Mouse (Mus musculus) lung, adult 2 months (tissue): Measurements from ENCODE around the gene Camkk1. TPM values are rescaled to one million over a fixed set of nuclear protein-coding genes. Genes with fewer than 3 reads are reported as not detected.

Source experiments
- DNase-seq: peaks from one replicate; pipeline ENCODE4 v3.0.0; 2022
- H3K4me1 ChIP-seq: fragments of 200-500 bp; 2 replicates; pipeline ENCODE4 v1.6.1; 2011; ENCODE audit warnings: low read length; ENCODE audit not compliant: control insufficient read depth, insufficient read depth
- H3K4me3 ChIP-seq: fragments of 200-500 bp; replicated peaks from 2 replicates; pipeline ENCODE3; 2011; ENCODE audit warnings: low read depth, mild to moderate bottlenecking, control low read depth, low read length; ENCODE audit errors: extremely low read depth
- CTCF ChIP-seq: fragments of 200-500 bp; IDR thresholded peaks from 2 replicates; pipeline ENCODE4 v1.5.1; 2011; ENCODE audit warnings: mild to moderate bottlenecking, low read length, control low read depth; ENCODE audit not compliant: insufficient read depth
- POLR2A ChIP-seq: fragments of 200-500 bp; IDR thresholded peaks from 2 replicates; pipeline ENCODE4 v1.6.1; 2011; ENCODE audit warnings: low read depth, mild to moderate bottlenecking, control low read depth, low read length, borderline replicate concordance; ENCODE audit errors: extremely low read depth
- WGBS: fragments of 180-500 bp; shearing (Covaris S2); methylation state at CpG from one replicate; pipeline ENCODE4 v1.1.7; 2018; 5-methylcytosine and 5-hydroxymethylcytosine counted together
- polyA plus RNA-seq: library from polyadenylated mRNA; depleted of rRNA; stranded (reverse); fragments of >200 nt; gene quantifications from 2 replicates; pipeline ENCODE4 v1.2.3, GENCODE M21; 2012

The Camkk1 gene
- polyA plus RNA-seq, 1 experiment, result 9.3 TPM

GRCm38 (mm10) chr11:72996346-72996745, 22.5 kb upstream of the Camkk1 start:
- no peak overlapping the region for H3K4me3 ChIP-seq
- no peak for TF ChIP-seq CTCF
- TF ChIP-seq POLR2A, result no peak
- DNase-seq, result no peak
- 36% methylated on average over 6 of the region's 6 CpGs for WGBS
- H3K4me1 ChIP-seq, result peaks cover 5% of the 10 kb centered on the region; the same call in 1 of the 2 replicates

- TF ChIP-seq POLR2A, result no peak
- TF ChIP-seq CTCF, result no peak
- H3K4me1 ChIP-seq, result peaks cover 5% of the 10 kb centered on the region; the same call in 1 of the 2 replicates
- no peak for DNase-seq
- no peak overlapping the region for H3K4me3 ChIP-seq
- WGBS, result 92% methylated on average over 2 of the region's 2 CpGs
Observed at GRCm38 (mm10) chr11:72996781-72997180, 22.0 kb upstream of the Camkk1 start.

GRCm38 (mm10) chr11:72997529-72998326, 21.1 kb upstream of the Camkk1 start:
- TF ChIP-seq CTCF (no peak), POLR2A (no peak)
- Histone ChIP-seq H3K4me3 (no peak overlapping the region), H3K4me1 (peaks cover 5% of the 10 kb centered on the region; the same call in 1 of the 2 replicates)
- DNase-seq, result no peak
- WGBS, result 51% methylated on average over 13 of the region's 13 CpGs

- H3K4me3 ChIP-seq, result no peak within 1 kb of the TSS
- peaks cover 5% of the 10 kb centered on the region; the same call in 1 of the 2 replicates for H3K4me1 ChIP-seq
- DNase-seq, result no peak
- 30% methylated on average over 8 of the region's 8 CpGs for WGBS
- TF ChIP-seq CTCF (no peak), POLR2A (no peak)
Observed at GRCm38 (mm10) chr11:72998771-72999170, 20.0 kb upstream of the Camkk1 start, which contains the start of gene P2rx1. Gene P2rx1 (plus strand): TSS chr11:72999103.

GRCm38 (mm10) chr11:73001029-73001428, 17.8 kb upstream of the Camkk1 start:
- TF ChIP-seq POLR2A, result no peak
- TF ChIP-seq CTCF, result peak; percentile 99
- 17% methylated on average over 6 of the region's 6 CpGs for WGBS
- Histone ChIP-seq H3K4me1 (peaks cover 5% of the 10 kb centered on the region; the same call in 1 of the 2 replicates), H3K4me3 (no peak overlapping the region)
- peak; percentile 75 for DNase-seq

- TF ChIP-seq POLR2A (no peak), CTCF (peak; percentile 87)
- no peaks in the 10 kb centered on the region for H3K4me1 ChIP-seq
- DNase-seq, result peak; percentile 64
- whole genome bisulfite sequencing, result 3% methylated on average over 2 of the region's 2 CpGs
- no peak overlapping the region for H3K4me3 ChIP-seq
Observed at GRCm38 (mm10) chr11:73006377-73006776, 12.4 kb upstream of the Camkk1 start.

- 49% methylated on average over 3 of the region's 3 CpGs for WGBS
- Histone ChIP-seq H3K4me1 (no peaks in the 10 kb centered on the region), H3K4me3 (no peak overlapping the region)
- DNase-seq, result no peak
- no peak for TF ChIP-seq CTCF
- no peak for TF ChIP-seq POLR2A
Observed at GRCm38 (mm10) chr11:73007113-73007512, 11.7 kb upstream of the Camkk1 start.

GRCm38 (mm10) chr11:73007698-73008481, 10.9 kb upstream of the Camkk1 start:
- no peak overlapping the region for H3K4me3 ChIP-seq
- no peaks in the 10 kb centered on the region for H3K4me1 ChIP-seq
- peak; percentile 65 for DNase-seq
- WGBS, result 55% methylated on average over 11 of the region's 11 CpGs
- TF ChIP-seq CTCF (peak; percentile 86), POLR2A (no peak)

GRCm38 (mm10) chr11:73008826-73009225, 10.0 kb upstream of the Camkk1 start:
- TF ChIP-seq POLR2A (no peak), CTCF (no peak)
- Histone ChIP-seq H3K4me1 (no peaks in the 10 kb centered on the region), H3K4me3 (no peak overlapping the region)
- WGBS, result 69% methylated on average over 2 of the region's 2 CpGs
- DNase-seq, result no peak
